Mouse (Mus musculus): ENCODE data around the gene Cdc42bpg.

- TF ChIP-seq POLR2A (IDR thresholded peaks at IDR 0.05; ENCODE audit: borderline replicate concordance, low read depth, low read length) (no peak), CTCF (IDR thresholded peaks at IDR 0.05; ENCODE audit: low read depth, low read length) (peak; percentile 72)
Measured at GRCm38 (mm10) chr19:6306586-6306985, 330 bp downstream of the Cdc42bpg start.
